Mouse (Mus musculus) embryonic facial prominence, embryonic 15.5 days (tissue): Measurements from ENCODE around the gene Atf5. TPM values are rescaled to one million over a fixed set of nuclear protein-coding genes. Genes with fewer than 3 reads are reported as not detected.

ENCODE experiments used
- microRNA counts: library from miRNA; unstranded; fragments of <30 nt; microRNA quantifications from one replicate; lab custom pipeline; 2016
- microRNA-seq: library from miRNA; unstranded; fragments of <30 nt; microRNA quantifications from one replicate; pipeline ENCODE4, GENCODE M21; 2016; ENCODE audit warnings: borderline number of aligned reads
- polyA plus RNA-seq: library from polyadenylated mRNA; unstranded; fragments of >200 nt; fragmentation: Nextera tagmentation; extraction: Ambion mirVana; gene quantifications from 2 replicates; pipeline ENCODE4 v1.2.1, GENCODE M21; 2015

Gene Atf5
- polyA plus RNA-seq, 1 experiment from 2014 or later: 14.7 TPM

MicroRNAs encoded within 50 kb of the gene (microRNA counts, 519-probe panel; counts per million panel counts)
- not detected for microRNA mmu-miR-707 (lab: Ali Mortazavi, UCI)

Small RNA genes within 50 kb of the gene (microRNA-seq; reads per million reads assigned to microRNA genes)
- gene Mir707: not detected

Other genes with a start within 250 kb of the Atf5 start
- gene Napsa, start 244.3 kb downstream of the Atf5 start, polyA plus RNA-seq: 2.8 and 2.9 TPM in 2 replicates
- 0.46 and 0.84 TPM in 2 replicates for gene Kcnc3, start 226.0 kb downstream of the Atf5 start, polyA plus RNA-seq
- gene Myh14, start 145.8 kb downstream of the Atf5 start, polyA plus RNA-seq: 20.0 and 23.0 TPM in 2 replicates
- not detected in 2 replicates for gene Izumo2, start 107.9 kb downstream of the Atf5 start, polyA plus RNA-seq
- 32.9 and 35.2 TPM in 2 replicates for gene Vrk3, start 68.2 kb downstream of the Atf5 start, polyA plus RNA-seq
- 1.4 and 1.8 TPM in 2 replicates for gene Zfp473, start 65.6 kb downstream of the Atf5 start, polyA plus RNA-seq
- gene Nup62, start 570 bp downstream of the Atf5 start, polyA plus RNA-seq: 83.9 and 84.0 TPM in 2 replicates
- gene Il4i1, start 271 bp downstream of the Atf5 start, polyA plus RNA-seq: 0.88 and 1.6 TPM in 2 replicates
- 124 and 127 TPM in 2 replicates for gene Akt1s1, start 32.3 kb upstream of the Atf5 start, polyA plus RNA-seq
- gene Tbc1d17, start 32.4 kb upstream of the Atf5 start, polyA plus RNA-seq: 86.6 and 89.3 TPM in 2 replicates
- 30.4 and 37.3 TPM in 2 replicates for gene Pnkp, start 40.5 kb upstream of the Atf5 start, polyA plus RNA-seq
- 428 and 442 TPM in 2 replicates for gene Ptov1, start 53.1 kb upstream of the Atf5 start, polyA plus RNA-seq
- gene Med25, start 76.1 kb upstream of the Atf5 start, polyA plus RNA-seq: 110 and 122 TPM in 2 replicates
- gene Fuz, start 79.4 kb upstream of the Atf5 start, polyA plus RNA-seq: 29.4 and 30.1 TPM in 2 replicates
- 73.0 and 76.2 TPM in 2 replicates for gene Ap2a1, start 112.8 kb upstream of the Atf5 start, polyA plus RNA-seq
- 0.23 TPM in 1 of 2 replicates, not detected in the other for gene Tsks, start 126.5 kb upstream of the Atf5 start, polyA plus RNA-seq
- 30.0 and 35.8 TPM in 2 replicates for gene Cpt1c, start 158.2 kb upstream of the Atf5 start, polyA plus RNA-seq
- 455 and 479 TPM in 2 replicates for gene Prmt1, start 169.9 kb upstream of the Atf5 start, polyA plus RNA-seq
- 109 and 110 TPM in 2 replicates for gene Irf3, start 181.0 kb upstream of the Atf5 start, polyA plus RNA-seq
- gene Bcl2l12, start 182.1 kb upstream of the Atf5 start, polyA plus RNA-seq: 59.1 and 67.7 TPM in 2 replicates
- gene Scaf1, start 199.7 kb upstream of the Atf5 start, polyA plus RNA-seq: 40.7 and 41.9 TPM in 2 replicates
- 41.3 and 47.6 TPM in 2 replicates for gene Rras, start 201.3 kb upstream of the Atf5 start, polyA plus RNA-seq
- 11.9 and 12.1 TPM in 2 replicates for gene Prr12, start 236.2 kb upstream of the Atf5 start, polyA plus RNA-seq
- 68.5 and 73.6 TPM in 2 replicates for gene Nosip, start 245.8 kb upstream of the Atf5 start, polyA plus RNA-seq
- gene Prrg2, start 246.0 kb upstream of the Atf5 start, polyA plus RNA-seq: 26.0 and 26.9 TPM in 2 replicates